ENCODE assay signal across 32 mouse cellular contexts in genomic region chr9:58446829-58447228, GRCm38 (mm10). TPM values are rescaled to one million over a fixed set of nuclear protein-coding genes. Genes with fewer than 3 reads are reported as not detected.
DNase-seq lines count a peak whose midpoint lies in the region; ATAC-seq lines count a peak whose summit lies in the region.
"Had no signal": no experiment of that assay in that cellular context is flagged by ENCODE, and none has a peak within 500 bp of the region (broad histone marks: within the 10 kb centered on the region; RNA-seq: fewer than 3 reads in every experiment).

No protein-coding gene starts in this region.

- peak; percentile 24; the same call in 1 of the 2 replicates for ATAC-seq in forebrain, embryonic 12.5 days (ENCODE audit: low FRiP score)
- no peak for ATAC-seq in forebrain, embryonic 15.5 days (replicated peaks)
- no peak for ATAC-seq in hindbrain, embryonic 13.5 days (ENCODE audit: low FRiP score)
- no peak for ATAC-seq in hindbrain, embryonic 12.5 days (ENCODE audit: low FRiP score)
- 0 out of 2 replicates have a peak, but pooled peaks have one; percentile 38 for ATAC-seq in neural tube, embryonic 14.5 days (ENCODE audit: low read depth)
- ATAC-seq: activated CD4-positive, CD25-positive, alpha-beta regulatory T cell, adult 4 months; intestine, postnatal 0 days; lung, postnatal 0 days had no signal

- no peak overlapping the region for H3K4me3 ChIP-seq in forebrain, embryonic 12.5 days (replicated peaks)
- no peak overlapping the region for H3K4me3 ChIP-seq in forebrain, embryonic 15.5 days
- H3K4me3 ChIP-seq in hindbrain, embryonic 13.5 days: no peak overlapping the region
- no peak overlapping the region for H3K4me3 ChIP-seq in hindbrain, embryonic 12.5 days
- H3K4me3 ChIP-seq in neural tube, embryonic 14.5 days (ENCODE audit: low read depth, low read length): no peak overlapping the region
- H3K4me3 ChIP-seq: gastrocnemius, adult 2 months; heart, adult 2 months; heart, embryonic 15.5 days; limb, embryonic 15.5 days; liver, embryonic 13.5 days; megakaryocyte, embryonic 14.5 days had no signal

- no peak overlapping the region for H3K9ac ChIP-seq in forebrain, embryonic 12.5 days
- H3K9ac ChIP-seq in forebrain, embryonic 15.5 days (replicated peaks): no peak overlapping the region
- no peak overlapping the region for H3K9ac ChIP-seq in hindbrain, embryonic 13.5 days
- H3K9ac ChIP-seq in hindbrain, embryonic 12.5 days: no peak overlapping the region
- H3K9ac ChIP-seq in neural tube, embryonic 14.5 days (replicated peaks; ENCODE audit: low read depth, low read length): no peak overlapping the region
- H3K9ac ChIP-seq: heart, embryonic 15.5 days; hindbrain, embryonic 14.5 days; limb, embryonic 15.5 days; liver, embryonic 13.5 days had no signal

- peak overlapping the region; percentile 56; the same call in 1 of the 2 replicates for H3K27ac ChIP-seq in forebrain, embryonic 12.5 days
- no peak overlapping the region for H3K27ac ChIP-seq in forebrain, embryonic 15.5 days (replicated peaks)
- H3K27ac ChIP-seq in hindbrain, embryonic 13.5 days: peak overlapping the region; percentile 40; the same call in 1 of the 2 replicates
- H3K27ac ChIP-seq in hindbrain, embryonic 12.5 days: no peak overlapping the region
- H3K27ac ChIP-seq in neural tube, embryonic 14.5 days (ENCODE audit: low read depth, low read length): no peak overlapping the region
- H3K27ac ChIP-seq: gastrocnemius, adult 2 months; heart, adult 2 months; heart, embryonic 15.5 days; hindbrain, embryonic 14.5 days; limb, embryonic 15.5 days; liver, embryonic 13.5 days had no signal

- no peaks in the 10 kb centered on the region for H3K9me3 ChIP-seq in forebrain, embryonic 12.5 days
- no peaks in the 10 kb centered on the region for H3K9me3 ChIP-seq in forebrain, embryonic 15.5 days
- H3K9me3 ChIP-seq in hindbrain, embryonic 13.5 days: no peaks in the 10 kb centered on the region
- no peaks in the 10 kb centered on the region for H3K9me3 ChIP-seq in hindbrain, embryonic 12.5 days (replicated peaks)
- no peaks in the 10 kb centered on the region for H3K9me3 ChIP-seq in neural tube, embryonic 14.5 days (ENCODE audit: control insufficient read depth, low read length)
- H3K9me3 ChIP-seq: heart, embryonic 15.5 days; limb, embryonic 15.5 days; liver, embryonic 13.5 days; megakaryocyte, embryonic 14.5 days had no signal

- no peak for DNase-seq in neural tube, embryonic 10.5 days (ENCODE audit: extremely low spot score, low spot score)
- DNase-seq in cerebellum, postnatal 25 days: no peak
- DNase-seq: adrenal gland, adult 2 months; adrenal gland, postnatal 36 days; cerebellum, adult 2 months; cerebellum, postnatal 14 days; gastrocnemius, adult 2 months; gastrocnemius, postnatal 36 days; heart, adult 2 months; heart, postnatal 36 days; kidney, adult 9 months; kidney, postnatal 10 days; layer of hippocampus, postnatal 36 days; left cerebral cortex, postnatal 4 days; liver, embryonic 13.5 days; lung, adult 18-20 months; lung, postnatal 4 days; right cerebral cortex, postnatal 4 days; thymus, adult 2 months; thymus, postnatal 36 days had no signal

- H3K4me1 ChIP-seq in forebrain, embryonic 12.5 days: peaks cover 33% of the 10 kb centered on the region
- H3K4me1 ChIP-seq in forebrain, embryonic 15.5 days: peaks cover 33% of the 10 kb centered on the region
- peaks cover 42% of the 10 kb centered on the region for H3K4me1 ChIP-seq in hindbrain, embryonic 13.5 days (replicated peaks)
- peaks cover 21% of the 10 kb centered on the region for H3K4me1 ChIP-seq in hindbrain, embryonic 12.5 days
- 0 out of 2 replicates have a peak, but pooled peaks cover 5% of the 10 kb centered on the region for H3K4me1 ChIP-seq in neural tube, embryonic 14.5 days (ENCODE audit: control insufficient read depth, insufficient read depth, low read length)
- H3K4me1 ChIP-seq: liver, embryonic 13.5 days had no signal

- 18% methylated on average over 4 of the region's 4 CpGs for WGBS in forebrain, embryonic 12.5 days
- WGBS in forebrain, embryonic 15.5 days: 20% methylated on average over 4 of the region's 4 CpGs
- WGBS in hindbrain, embryonic 13.5 days: 26% methylated on average over 4 of the region's 4 CpGs
- 45% methylated on average over 4 of the region's 4 CpGs for WGBS in hindbrain, embryonic 12.5 days
- 30% methylated on average over 4 of the region's 4 CpGs for WGBS in neural tube, embryonic 14.5 days

- no peaks in the 10 kb centered on the region for H3K36me3 ChIP-seq in forebrain, embryonic 12.5 days (replicated peaks)
- H3K36me3 ChIP-seq in forebrain, embryonic 15.5 days: no peaks in the 10 kb centered on the region
- no peaks in the 10 kb centered on the region for H3K36me3 ChIP-seq in hindbrain, embryonic 13.5 days
- H3K36me3 ChIP-seq in hindbrain, embryonic 12.5 days: no peaks in the 10 kb centered on the region
- no peaks in the 10 kb centered on the region for H3K36me3 ChIP-seq in neural tube, embryonic 14.5 days (ENCODE audit: control insufficient read depth, insufficient read depth, low read length)
- H3K36me3 ChIP-seq: heart, embryonic 15.5 days; limb, embryonic 15.5 days; liver, embryonic 13.5 days had no signal

- H3K4me2 ChIP-seq in forebrain, embryonic 12.5 days: no peak overlapping the region
- no peak overlapping the region for H3K4me2 ChIP-seq in forebrain, embryonic 15.5 days (replicated peaks)
- H3K4me2 ChIP-seq in hindbrain, embryonic 13.5 days: no peak overlapping the region
- H3K4me2 ChIP-seq in hindbrain, embryonic 12.5 days (replicated peaks): no peak overlapping the region
- no peak overlapping the region for H3K4me2 ChIP-seq in neural tube, embryonic 14.5 days (ENCODE audit: low read depth, low read length)
- H3K4me2 ChIP-seq: heart, embryonic 15.5 days; hindbrain, embryonic 14.5 days; limb, embryonic 15.5 days; liver, embryonic 13.5 days had no signal

- H3K27me3 ChIP-seq in forebrain, embryonic 12.5 days: no peaks in the 10 kb centered on the region
- H3K27me3 ChIP-seq in forebrain, embryonic 15.5 days: no peaks in the 10 kb centered on the region
- no peaks in the 10 kb centered on the region for H3K27me3 ChIP-seq in hindbrain, embryonic 13.5 days
- no peaks in the 10 kb centered on the region for H3K27me3 ChIP-seq in hindbrain, embryonic 12.5 days
- no peaks in the 10 kb centered on the region for H3K27me3 ChIP-seq in neural tube, embryonic 14.5 days (ENCODE audit: control insufficient read depth, insufficient read depth, low read length)
- H3K27me3 ChIP-seq: heart, embryonic 15.5 days; limb, embryonic 15.5 days; liver, embryonic 13.5 days had no signal

RNA-seq across cellular contexts. Expression of gene Insyn1, which starts 41.6 kb away (rescaled TPM):
- polyA plus RNA-seq in forebrain, embryonic 12.5 days (2016; fragmentation: Nextera tagmentation; extraction: Ambion mirVana): 4.0 and 4.7 TPM in 2 replicates
- polyA plus RNA-seq in forebrain, embryonic 15.5 days (2015; fragmentation: Nextera tagmentation; extraction: Ambion mirVana): 6.7 and 7.7 TPM in 2 replicates
- 5.0 and 6.8 TPM in 2 replicates for polyA plus RNA-seq in hindbrain, embryonic 13.5 days (2015; fragmentation: Nextera tagmentation; extraction: Ambion mirVana)
- 5.2 and 5.6 TPM in 2 replicates for polyA plus RNA-seq in hindbrain, embryonic 12.5 days (2016; fragmentation: Nextera tagmentation; extraction: Ambion mirVana)
- 11.2 and 12.8 TPM in 2 replicates for polyA plus RNA-seq in neural tube, embryonic 14.5 days (2014; fragmentation: Nextera tagmentation; extraction: Ambion mirVana)
- polyA plus RNA-seq: activated CD4-positive, CD25-positive, alpha-beta regulatory T cell, adult 4 months had no signal

Comparison
In these comparisons a context has a peak if more than half of its experiments do, and no peak if none do; other contexts are left out.
1. ATAC-seq: peak in forebrain, embryonic 12.5 days (single experiment) and neural tube, embryonic 14.5 days (single experiment); none in forebrain, embryonic 15.5 days (single experiment), hindbrain, embryonic 13.5 days (single experiment) and hindbrain, embryonic 12.5 days (single experiment).
2. H3K27ac ChIP-seq: peak in forebrain, embryonic 12.5 days (single experiment) and hindbrain, embryonic 13.5 days (single experiment); none in forebrain, embryonic 15.5 days (single experiment), hindbrain, embryonic 12.5 days (single experiment) and neural tube, embryonic 14.5 days (single experiment).